Mouse (Mus musculus) granulocyte monocyte progenitor cell, adult 5-6 weeks (primary cell): ENCODE measurements around the gene Lzts3. TPM values are rescaled to one million over a fixed set of nuclear protein-coding genes. Genes with fewer than 3 reads are reported as not detected.

Experiments
- ATAC-seq: replicated peaks from 2 replicates; pipeline ENCODE4 v1.8.0; 2016; ENCODE audit warnings: mild to moderate bottlenecking, moderate TSS enrichment, inconsistent platforms; ENCODE audit not compliant: poor library complexity, severe bottlenecking
- total RNA-seq, 2 experiments: library from RNA; stranded (forward) in 1 of 2; stranded (reverse) in 1 of 2; fragments of 200-712, 200-1000 nt in 1 of 2; fragments of >200 nt in 1 of 2; fragmentation: Nextera tagmentation in 1 of 2; gene quantifications; 2 replicates each; pipeline ENCODE4 v1.2.3; 2014 to 2017

Lzts3 gene
- total RNA-seq, 2 experiments from 2014 or later = 0.57 to 1.2 TPM

DNA sequence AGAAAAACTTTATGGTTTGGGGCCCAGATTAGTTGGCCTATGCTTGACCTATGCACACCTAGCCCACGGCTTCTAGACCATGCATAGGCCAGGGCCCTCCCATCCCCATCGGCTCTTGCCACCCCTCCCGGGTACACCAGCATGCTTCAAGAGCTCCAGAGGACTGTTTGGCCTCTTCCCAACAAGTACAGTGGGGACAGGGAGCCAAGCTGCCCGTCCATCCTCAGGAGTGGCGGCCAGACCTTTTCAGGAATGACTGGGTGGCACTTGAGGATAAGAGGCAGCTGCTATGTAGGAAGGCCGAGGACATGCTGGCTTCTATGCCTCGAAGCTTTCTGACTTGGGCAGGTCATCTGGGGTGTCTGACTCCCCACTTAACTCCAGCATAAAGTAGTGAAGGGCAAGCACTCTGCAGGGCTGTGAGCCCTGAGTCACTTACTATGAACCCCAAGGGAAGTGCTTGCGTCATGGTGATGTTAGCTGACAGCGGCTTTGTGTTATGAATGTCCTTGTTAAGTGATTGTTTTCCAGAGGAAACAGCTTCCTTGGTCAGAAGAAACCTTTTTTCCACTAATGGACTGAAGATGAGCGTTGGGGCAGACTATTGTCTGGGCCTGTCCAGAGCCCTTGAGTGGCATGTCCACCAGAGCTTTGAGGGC, 58.6 kb downstream of the Lzts3 start:
- ATAC-seq = no peak

Other genes with a start within 250 kb of the Lzts3 start
- 3.2 TPM in 1 of 2 replicates, not detected in the other for gene Cpxm1, start 245.2 kb downstream of the Lzts3 start, total RNA-seq (2014; fragmentation: Nextera tagmentation)
- gene Cpxm1, start 245.2 kb downstream of the Lzts3 start, total RNA-seq (2017) = 0.99 TPM in 1 of 2 replicates, not detected in the other
- gene Gm28372, start 237.6 kb downstream of the Lzts3 start, total RNA-seq (2014; fragmentation: Nextera tagmentation) = not detected in 2 replicates
- gene Gm28372, start 237.6 kb downstream of the Lzts3 start, total RNA-seq (2017) = not detected in 2 replicates
- gene 1700020A23Rik, start 237.5 kb downstream of the Lzts3 start, total RNA-seq (2014; fragmentation: Nextera tagmentation) = not detected in 2 replicates
- not detected in 2 replicates for gene 1700020A23Rik, start 237.5 kb downstream of the Lzts3 start, total RNA-seq (2017)
- gene Tmem239, start 236.3 kb downstream of the Lzts3 start, total RNA-seq (2014; fragmentation: Nextera tagmentation) = not detected in 2 replicates
- not detected in 2 replicates for gene Tmem239, start 236.3 kb downstream of the Lzts3 start, total RNA-seq (2017)
- 128 and 155 TPM in 2 replicates for gene Vps16, start 218.5 kb downstream of the Lzts3 start, total RNA-seq (2014; fragmentation: Nextera tagmentation)
- 129 and 167 TPM in 2 replicates for gene Vps16, start 218.5 kb downstream of the Lzts3 start, total RNA-seq (2017)
- gene Pced1a, start 218.1 kb downstream of the Lzts3 start, total RNA-seq (2014; fragmentation: Nextera tagmentation) = 13.0 and 14.9 TPM in 2 replicates
- 13.6 and 17.2 TPM in 2 replicates for gene Pced1a, start 218.1 kb downstream of the Lzts3 start, total RNA-seq (2017)
- 68.9 and 76.2 TPM in 2 replicates for gene Ptpra, start 192.5 kb downstream of the Lzts3 start, total RNA-seq (2014; fragmentation: Nextera tagmentation)
- 118 and 138 TPM in 2 replicates for gene Ptpra, start 192.5 kb downstream of the Lzts3 start, total RNA-seq (2017)
- gene Mrps26, start 79.1 kb downstream of the Lzts3 start, total RNA-seq (2014; fragmentation: Nextera tagmentation) = 66.7 and 82.1 TPM in 2 replicates
- gene Mrps26, start 79.1 kb downstream of the Lzts3 start, total RNA-seq (2017) = 47.1 and 52.4 TPM in 2 replicates
- not detected in 2 replicates for gene Oxt, start 66.6 kb downstream of the Lzts3 start, total RNA-seq (2014; fragmentation: Nextera tagmentation)
- not detected in 2 replicates for gene Oxt, start 66.6 kb downstream of the Lzts3 start, total RNA-seq (2017)
- not detected in 2 replicates for gene Avp, start 60.2 kb downstream of the Lzts3 start, total RNA-seq (2014; fragmentation: Nextera tagmentation)
- gene Avp, start 60.2 kb downstream of the Lzts3 start, total RNA-seq (2017) = not detected in 2 replicates
- 15.6 and 16.3 TPM in 2 replicates for gene Fastkd5, start 12.8 kb downstream of the Lzts3 start, total RNA-seq (2014; fragmentation: Nextera tagmentation)
- 17.1 and 19.3 TPM in 2 replicates for gene Fastkd5, start 12.8 kb downstream of the Lzts3 start, total RNA-seq (2017)
- 7.0 and 9.3 TPM in 2 replicates for gene Ubox5, start 12.8 kb downstream of the Lzts3 start, total RNA-seq (2014; fragmentation: Nextera tagmentation)
- 5.9 and 10.0 TPM in 2 replicates for gene Ubox5, start 12.8 kb downstream of the Lzts3 start, total RNA-seq (2017)
- gene Ddrgk1, start 21.9 kb upstream of the Lzts3 start, total RNA-seq (2014; fragmentation: Nextera tagmentation) = 50.3 and 111 TPM in 2 replicates
- 84.5 and 86.3 TPM in 2 replicates for gene Ddrgk1, start 21.9 kb upstream of the Lzts3 start, total RNA-seq (2017)
- gene Itpa, start 24.8 kb upstream of the Lzts3 start, total RNA-seq (2014; fragmentation: Nextera tagmentation) = 80.5 and 90.4 TPM in 2 replicates
- 64.1 and 76.7 TPM in 2 replicates for gene Itpa, start 24.8 kb upstream of the Lzts3 start, total RNA-seq (2017)
- gene Slc4a11, start 54.7 kb upstream of the Lzts3 start, total RNA-seq (2014; fragmentation: Nextera tagmentation) = 0.32 and 5.7 TPM in 2 replicates
- gene Slc4a11, start 54.7 kb upstream of the Lzts3 start, total RNA-seq (2017) = 0.52 TPM in 1 of 2 replicates, not detected in the other